Mouse (Mus musculus) liver, adult 2 months (tissue): ENCODE data around the gene Trim33.

Experiments used
- CTCF ChIP-seq: fragments of 200-500 bp; IDR thresholded peaks from 2 replicates; pipeline ENCODE4 v1.5.1; 2011; ENCODE audit warnings: low read depth, low read length, control low read depth
- POLR2A ChIP-seq: fragments of 200-500 bp; IDR thresholded peaks from 2 replicates; pipeline ENCODE4 v1.6.1; 2011; ENCODE audit warnings: low read length, control low read depth; ENCODE audit not compliant: insufficient read depth; ENCODE audit errors: extremely low read depth

- TF ChIP-seq POLR2A = no peak
- no peak for TF ChIP-seq CTCF
Observed at GRCm38 (mm10) chr3:103278561-103279181, 422 bp upstream of the Trim33 start.
